Mouse (Mus musculus): ENCODE results near the gene Myom3.

GRCm38 (mm10) chr4:135765707-135766106, 6.2 kb downstream of the Myom3 start:
- TF ChIP-seq CTCF (IDR thresholded peaks at IDR 0.05; ENCODE audit: insufficient read depth, low read depth, low read length) = no peak
- TF ChIP-seq POLR2A (IDR thresholded peaks at IDR 0.05; ENCODE audit: insufficient read depth, low read depth, low read length) = no peak
